Mouse (Mus musculus) embryonic facial prominence, embryonic 11.5 days (tissue): ENCODE results near the gene Rag1. TPM values are rescaled to one million over a fixed set of nuclear protein-coding genes. Genes with fewer than 3 reads are reported as not detected.

Experiments
- ATAC-seq: fragments of 200-750 bp; cut with Nextera tagmentation; replicated peaks from 2 replicates; pipeline ENCODE4 v1.8.0; 2017; ENCODE audit warnings: low read depth; ENCODE audit not compliant: insufficient number of reproducible peaks, low FRiP score, low TSS enrichment
- DNase-seq: peaks from one replicate; pipeline ENCODE4 v3.0.0-alpha.2; 2015; ENCODE audit warnings: low spot score
- H3K27ac ChIP-seq: fragments of 300-500 bp; sonication (generic); replicated peaks from 2 replicates; pipeline ENCODE4 v1.5.1; 2014; ENCODE audit warnings: mild to moderate bottlenecking, low read depth, low read length, control low read depth
- H3K27me3 ChIP-seq: fragments of 300-500 bp; sonication (generic); 2 replicates; pipeline ENCODE4 v1.6.1; 2014; ENCODE audit warnings: mild to moderate bottlenecking, low read length, moderate library complexity, mixed read lengths; ENCODE audit not compliant: control insufficient read depth, insufficient read depth
- H3K36me3 ChIP-seq: fragments of 300-500 bp; sonication (generic); replicated peaks from 2 replicates; pipeline ENCODE4 v1.6.1; 2014; ENCODE audit warnings: low read depth, mild to moderate bottlenecking, low read length, moderate library complexity, mixed read lengths; ENCODE audit not compliant: control insufficient read depth, insufficient read depth
- H3K4me1 ChIP-seq: fragments of 300-500 bp; sonication (generic); 2 replicates; pipeline ENCODE4 v1.6.1; 2014; ENCODE audit warnings: low read length, mixed read lengths; ENCODE audit not compliant: control insufficient read depth, insufficient read depth
- H3K4me2 ChIP-seq: fragments of 300-500 bp; sonication (generic); 2 replicates; pipeline ENCODE4 v1.6.1; 2014; ENCODE audit warnings: low read depth, mild to moderate bottlenecking, control low read depth, low read length, moderate library complexity
- H3K4me3 ChIP-seq: fragments of 300-500 bp; sonication (generic); 2 replicates; pipeline ENCODE4 v1.5.1; 2014; ENCODE audit warnings: low read depth, low read length, control low read depth
- H3K9ac ChIP-seq: fragments of 300-500 bp; sonication (generic); replicated peaks from 2 replicates; pipeline ENCODE4 v1.6.1; 2014; ENCODE audit warnings: mild to moderate bottlenecking, control low read depth, low read length
- H3K9me3 ChIP-seq: fragments of 300-500 bp; sonication (generic); replicated peaks from 2 replicates; pipeline ENCODE4 v1.6.1; 2016; ENCODE audit warnings: mild to moderate bottlenecking, low read length, inconsistent platforms, mixed read lengths; ENCODE audit not compliant: control insufficient read depth
- WGBS: fragments of 180-500 bp; shearing (Covaris S2); extraction: QIAGEN DNeasy Blood & Tissue Kit; methylation state at CpG from one replicate; pipeline ENCODE4 v1.1.7; 2014; 5-methylcytosine and 5-hydroxymethylcytosine counted together
- polyA plus RNA-seq: library from polyadenylated mRNA; unstranded; fragments of >200 nt; fragmentation: Nextera tagmentation; extraction: Ambion mirVana; gene quantifications from 2 replicates; pipeline ENCODE4 v1.2.1, GENCODE M21; 2014

Rag1 gene
- polyA plus RNA-seq = 0.61 and 0.66 TPM in 2 replicates

DNA sequence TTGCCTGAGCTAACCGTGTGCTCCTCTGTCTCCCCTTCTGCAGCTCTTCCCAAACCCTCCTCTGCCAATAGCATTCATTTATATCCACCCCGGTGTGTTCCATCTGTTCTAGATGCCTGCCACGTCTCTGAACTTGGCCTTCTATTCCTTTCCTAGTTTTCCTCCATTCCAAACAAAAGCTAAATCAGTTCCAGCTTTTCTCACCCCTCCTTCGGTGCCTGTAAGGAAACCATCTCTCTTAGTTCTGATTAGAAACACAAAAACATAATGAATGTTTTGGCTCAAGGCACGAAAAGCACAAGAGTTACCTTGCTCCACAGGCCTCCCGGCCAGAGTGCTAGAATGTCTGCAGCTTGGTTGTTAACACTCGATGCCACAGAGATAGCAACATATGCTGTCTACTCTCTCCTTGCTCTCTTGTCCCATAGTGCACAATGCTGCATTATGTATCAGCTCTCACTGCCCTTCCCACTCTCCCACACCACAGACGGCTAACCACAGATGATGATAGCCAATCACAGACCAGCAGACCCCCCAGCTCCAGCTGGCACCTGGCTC lies at the start of gene Rag1, which contains the start of gene B230118H07Rik:
Gene Rag1 (minus strand): TSS at position 388 of the 558 bp plus-strand sequence.
Gene B230118H07Rik (minus strand): TSS at position 419 of the 558 bp plus-strand sequence.
- Histone ChIP-seq H3K9me3 (no peaks in the 10 kb centered on the region), H3K36me3 (no peaks in the 10 kb centered on the region), H3K27ac (no peak within 1 kb of the TSS), H3K4me2 (no peak within 1 kb of the TSS), H3K27me3 (no peaks in the 10 kb centered on the region), H3K4me3 (no peak within 1 kb of the TSS), H3K9ac (no peak within 1 kb of the TSS), H3K4me1 (no peaks in the 10 kb centered on the region)
- ATAC-seq = peak; percentile 62; the same call in 1 of the 2 replicates
- peak; percentile 45 for DNase-seq
- 33% methylated on average over 8 of the region's 8 CpGs for WGBS

DNA sequence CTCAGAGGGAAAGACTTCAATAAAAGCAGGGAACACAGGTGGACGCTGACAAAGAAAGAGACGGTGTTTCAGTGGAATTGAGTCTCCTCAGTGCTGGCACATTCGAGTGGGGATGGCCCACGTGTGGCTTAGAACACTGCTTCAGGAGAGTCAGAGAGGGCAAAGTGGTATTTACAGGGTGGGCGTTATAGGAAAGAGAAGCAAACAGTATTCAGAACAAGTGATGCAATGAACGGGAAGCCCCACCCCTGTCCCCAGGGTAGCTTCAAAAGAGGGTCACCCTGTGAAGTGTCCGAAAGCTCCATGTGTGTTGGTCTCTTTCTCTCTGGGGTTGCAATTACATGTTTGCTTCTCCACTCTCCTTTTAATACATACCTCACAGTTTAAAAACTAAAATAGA lies 46.3 kb upstream of the Rag1 start:
- Histone ChIP-seq H3K4me2 (no peak overlapping the region), H3K9me3 (no peaks in the 10 kb centered on the region), H3K27me3 (no peaks in the 10 kb centered on the region), H3K36me3 (no peaks in the 10 kb centered on the region; the same call in 1 of the 2 replicates), H3K27ac (no peak overlapping the region), H3K4me1 (no peaks in the 10 kb centered on the region), H3K4me3 (no peak overlapping the region), H3K9ac (no peak overlapping the region)
- 79% methylated on average over 7 of the region's 7 CpGs for WGBS
- no peak for DNase-seq
- ATAC-seq = no peak

- H3K4me3 ChIP-seq = no peak overlapping the region
Measured at GRCm38 (mm10) chr2:101693577-101694215, 44.4 kb upstream of the Rag1 start.

DNA sequence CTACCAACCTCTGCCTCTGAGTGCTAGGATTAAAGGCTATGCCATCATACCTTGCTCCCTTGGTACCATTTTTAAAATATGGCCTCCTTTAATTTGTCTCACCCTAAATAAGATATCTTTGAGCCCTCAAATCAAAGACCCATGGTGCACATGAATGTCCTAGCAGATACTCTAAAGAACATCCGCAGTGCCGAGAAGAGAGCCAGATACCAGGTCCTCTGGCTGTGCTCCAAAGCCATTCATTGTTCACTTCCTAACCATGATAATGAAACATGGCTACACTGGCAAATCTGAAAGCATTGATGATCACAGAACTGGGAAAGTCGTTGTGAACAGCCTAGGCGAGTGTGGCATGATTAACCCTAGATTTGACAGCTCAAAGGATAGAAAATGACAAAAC lies 43.7 kb upstream of the Rag1 start:
- WGBS = 81% methylated on average over 4 of the region's 4 CpGs

More at GRCm38 (mm10) chr2:101693577-101694215, 44.4 kb upstream of the Rag1 start:
- Histone ChIP-seq H3K4me2 (no peak overlapping the region), H3K4me1 (no peaks in the 10 kb centered on the region), H3K9me3 (no peaks in the 10 kb centered on the region), H3K27ac (no peak overlapping the region), H3K9ac (no peak overlapping the region), H3K27me3 (no peaks in the 10 kb centered on the region), H3K36me3 (no peaks in the 10 kb centered on the region; the same call in 1 of the 2 replicates)
- DNase-seq = peak; percentile 56
- WGBS = 73% methylated on average over 5 of the region's 5 CpGs
- ATAC-seq = no peak

DNA sequence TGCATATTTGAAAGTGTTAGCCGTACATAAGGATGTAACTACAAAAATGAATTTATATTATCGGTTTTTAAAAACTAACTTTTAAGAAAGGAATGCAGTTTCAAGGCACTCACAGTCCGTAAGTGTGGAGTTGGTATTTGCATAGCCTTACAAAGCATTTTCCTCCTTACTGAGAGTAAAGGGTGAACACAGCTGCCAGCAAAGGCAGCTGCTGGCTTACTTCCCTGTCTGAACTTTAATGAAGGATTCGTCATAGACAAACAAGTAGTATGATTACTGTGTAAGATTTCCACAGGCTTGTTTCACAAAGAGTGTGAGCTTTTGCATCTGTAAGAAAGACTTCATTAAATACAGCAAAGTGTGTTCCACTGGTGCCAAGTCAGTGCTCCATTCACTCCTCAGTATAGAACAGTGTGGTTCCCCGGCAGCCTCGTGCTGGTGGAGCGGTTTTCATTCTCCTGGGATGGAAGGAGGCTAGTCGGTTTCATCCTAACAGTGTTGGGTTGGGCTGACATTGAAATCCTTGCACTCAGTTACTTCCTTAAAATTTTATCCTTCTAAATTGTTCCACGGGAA lies 41.0 kb upstream of the Rag1 start:
- Histone ChIP-seq H3K9me3 (no peaks in the 10 kb centered on the region), H3K4me3 (no peak overlapping the region), H3K27me3 (no peaks in the 10 kb centered on the region), H3K4me1 (no peaks in the 10 kb centered on the region), H3K9ac (no peak overlapping the region), H3K27ac (no peak overlapping the region), H3K36me3 (no peaks in the 10 kb centered on the region; the same call in 1 of the 2 replicates), H3K4me2 (no peak overlapping the region)
- ATAC-seq (no peak), DNase-seq (no peak)
- 91% methylated on average over 9 of the region's 9 CpGs for WGBS

More for the DNA sequence above, 43.7 kb upstream of the Rag1 start:
- Histone ChIP-seq H3K36me3 (no peaks in the 10 kb centered on the region; the same call in 1 of the 2 replicates), H3K27me3 (no peaks in the 10 kb centered on the region), H3K4me2 (no peak overlapping the region), H3K4me1 (no peaks in the 10 kb centered on the region), H3K4me3 (no peak overlapping the region), H3K9ac (no peak overlapping the region), H3K27ac (no peak overlapping the region), H3K9me3 (no peaks in the 10 kb centered on the region)
- ATAC-seq (no peak), DNase-seq (no peak)

- no peak for ATAC-seq
- Histone ChIP-seq H3K9me3 (no peaks in the 10 kb centered on the region), H3K9ac (no peak overlapping the region), H3K4me3 (no peak overlapping the region), H3K36me3 (no peaks in the 10 kb centered on the region; the same call in 1 of the 2 replicates), H3K27ac (no peak overlapping the region), H3K4me2 (no peak overlapping the region), H3K27me3 (no peaks in the 10 kb centered on the region), H3K4me1 (no peaks in the 10 kb centered on the region)
- DNase-seq = no peak
- 94% methylated on average over 5 of the region's 5 CpGs for WGBS
Measured at GRCm38 (mm10) chr2:101688011-101688410, 38.7 kb upstream of the Rag1 start.

DNA sequence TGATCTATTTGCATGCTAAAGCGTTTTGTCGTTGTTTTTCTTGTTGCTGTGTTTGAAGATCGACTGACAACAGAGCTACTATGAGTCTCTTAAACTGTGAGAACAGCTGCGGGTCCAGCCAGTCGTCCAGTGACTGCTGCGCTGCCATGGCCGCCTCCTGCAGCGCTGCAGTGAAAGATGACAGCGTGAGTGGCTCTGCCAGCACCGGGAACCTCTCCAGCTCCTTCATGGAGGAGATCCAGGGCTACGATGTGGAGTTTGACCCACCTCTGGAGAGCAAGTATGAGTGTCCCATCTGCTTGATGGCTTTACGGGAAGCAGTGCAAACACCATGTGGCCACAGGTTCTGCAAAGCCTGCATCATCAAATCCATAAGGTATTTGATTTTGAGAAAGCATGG lies 35.1 kb upstream of the Rag1 start:
- WGBS = 92% methylated on average over 12 of the region's 12 CpGs
- Histone ChIP-seq H3K27me3 (no peaks in the 10 kb centered on the region), H3K9me3 (no peaks in the 10 kb centered on the region), H3K27ac (no peak overlapping the region), H3K4me3 (no peak overlapping the region), H3K36me3 (no peaks in the 10 kb centered on the region; the same call in 1 of the 2 replicates), H3K4me2 (no peak overlapping the region), H3K4me1 (no peaks in the 10 kb centered on the region), H3K9ac (no peak overlapping the region)
- no peak for DNase-seq
- no peak for ATAC-seq
